Mouse (Mus musculus) embryonic stem cell, embryonic (primary cell): ENCODE measurements at regions not wholly inside any gene's neighbourhood (a gene's known extent, or its start where the extent isn't known, plus 50 kb on each side); places are given as distances from the start of the nearest gene placed in this dataset.

Experiments used
- CTCF ChIA-PET, 4 experiments: fragments of 300-600 bp in 2 of 4; fragments of 350-600 bp in 2 of 4; sonication (Branson Sonifier 250); formaldehyde crosslinking; loops; one replicate each; lab custom pipeline; 2022; ENCODE audit warnings: inconsistent platforms in 2 of 4; lab: Charles Lee
- POLR2A ChIA-PET, 4 experiments: fragments of 300-600 bp in 2 of 4; fragments of 350-600 bp in 2 of 4; sonication (Branson Sonifier 250); formaldehyde crosslinking; loops; one replicate each; lab custom pipeline; 2022; ENCODE audit warnings: antibody characterized with exemption in 4 of 4, inconsistent platforms in 1 of 4; lab: Charles Lee

GRCm38 (mm10) chr10:8136662-8137061 lies 180.6 kb upstream of the Tab2 start:
- POLR2A ChIA-PET: interaction anchor here in 1 of 4 experiments (0.9 kb wide), 1 partner anchor 22 kb away, joined by 4 read pairs; no protein-coding TSS in a partner anchor
- CTCF ChIA-PET: no interaction called here

GRCm38 (mm10) chr10:8135272-8135671 lies 179.2 kb upstream of the Tab2 start:
- CTCF ChIA-PET: no interaction called here
- POLR2A ChIA-PET: no interaction called here

- ChIA-PET CTCF (no interaction called here), POLR2A (interaction anchor here in 1 of 4 experiments (0.6 to 1.0 kb wide), 2 partner anchors 20 to 184 kb away, joined by 3 to 4 read pairs; no protein-coding TSS in a partner anchor)
Measured at GRCm38 (mm10) chr10:8134398-8134797, 178.4 kb upstream of the Tab2 start.

GRCm38 (mm10) chr10:8133451-8133952 lies 177.5 kb upstream of the Tab2 start:
- ChIA-PET POLR2A (interaction anchor here in 3 of 4 experiments (0.6 to 1.7 kb wide), 6 partner anchors 12 to 108 kb away, joined by 3 to 5 read pairs (median 3); no protein-coding TSS in a partner anchor), CTCF (interaction anchor here in 1 of 4 experiments (0.5 kb wide), 1 partner anchor 319 kb away, joined by 3 read pairs; no protein-coding TSS in a partner anchor)

- ChIA-PET CTCF (no interaction called here), POLR2A (interaction anchor here (0.6 to 1.7 kb wide), 6 partner anchors 11 to 350 kb away, joined by 3 to 5 read pairs (median 3); no protein-coding TSS in a partner anchor)
Measured at GRCm38 (mm10) chr10:8132795-8133194, 176.8 kb upstream of the Tab2 start.

GRCm38 (mm10) chr10:8130472-8131241 lies 174.6 kb upstream of the Tab2 start:
- CTCF ChIA-PET: interaction anchor here in 1 of 4 experiments (0.5 kb wide), 1 partner anchor 41 kb away, joined by 3 read pairs; no protein-coding TSS in a partner anchor
- POLR2A ChIA-PET: interaction anchor here in 1 of 4 experiments (1.3 kb wide), 1 partner anchor 11 kb away, joined by 3 read pairs; no protein-coding TSS in a partner anchor

- CTCF ChIA-PET: no interaction called here
- POLR2A ChIA-PET: interaction anchor here in 1 of 4 experiments (1.3 kb wide), 1 partner anchor 12 kb away, joined by 3 read pairs; no protein-coding TSS in a partner anchor
Measured at GRCm38 (mm10) chr10:8130057-8130456, 174.0 kb upstream of the Tab2 start.

GRCm38 (mm10) chr10:8124124-8124523 lies 168.1 kb upstream of the Tab2 start:
- ChIA-PET CTCF (no interaction called here), POLR2A (no interaction called here)

- ChIA-PET POLR2A (interaction anchor here in 1 of 4 experiments (1.3 kb wide), 1 partner anchor 11 kb away, joined by 3 read pairs; no protein-coding TSS in a partner anchor), CTCF (no interaction called here)
Measured at GRCm38 (mm10) chr10:8121895-8122294, 165.9 kb upstream of the Tab2 start.

GRCm38 (mm10) chr10:8116821-8117220 lies 160.8 kb upstream of the Tab2 start:
- ChIA-PET POLR2A (interaction anchor here in 1 of 4 experiments (0.6 kb wide), 2 partner anchors 160 to 191 kb away, joined by 3 to 4 read pairs; no protein-coding TSS in a partner anchor), CTCF (no interaction called here)

- POLR2A ChIA-PET: interaction anchor here (0.5 to 1.7 kb wide), 16 partner anchors 12 to 1257 kb away, joined by 3 to 5 read pairs (median 3); no protein-coding TSS in a partner anchor
- CTCF ChIA-PET: interaction anchor here in 1 of 4 experiments (2.0 kb wide), 1 partner anchor 81 kb away, joined by 8 read pairs; no protein-coding TSS in a partner anchor
Measured at GRCm38 (mm10) chr10:8114932-8115331, 158.9 kb upstream of the Tab2 start.

- ChIA-PET POLR2A (interaction anchor here (0.5 to 1.7 kb wide), 17 partner anchors 11 to 1257 kb away, joined by 3 to 5 read pairs (median 3); no protein-coding TSS in a partner anchor), CTCF (interaction anchor here in 2 of 4 experiments (0.6 to 2.0 kb wide), 2 partner anchors 82 kb away, joined by 3 to 8 read pairs; no protein-coding TSS in a partner anchor)
Measured at GRCm38 (mm10) chr10:8114530-8114929, 158.5 kb upstream of the Tab2 start.

- ChIA-PET POLR2A (interaction anchor here in 1 of 4 experiments (1.0 kb wide), 1 partner anchor 14 kb away, joined by 3 read pairs; no protein-coding TSS in a partner anchor), CTCF (no interaction called here)
Measured at GRCm38 (mm10) chr10:8100489-8100888, 144.5 kb upstream of the Tab2 start.

- CTCF ChIA-PET: interaction anchor here in 2 of 4 experiments (0.6 to 0.7 kb wide), 2 partner anchors 145 to 154 kb away, joined by 3 to 4 read pairs; no protein-coding TSS in a partner anchor
- POLR2A ChIA-PET: interaction anchor here in 3 of 4 experiments (0.8 to 1.2 kb wide), 3 partner anchors 18 to 20 kb away, joined by 3 to 4 read pairs (median 3); no protein-coding TSS in a partner anchor
Measured at GRCm38 (mm10) chr10:8095924-8096323, 139.9 kb upstream of the Tab2 start.

- POLR2A ChIA-PET: interaction anchor here in 2 of 4 experiments (0.6 to 1.2 kb wide), 3 partner anchors 11 to 19 kb away, joined by 3 to 4 read pairs (median 3); no protein-coding TSS in a partner anchor
- CTCF ChIA-PET: interaction anchor here in 1 of 4 experiments (0.6 kb wide), 1 partner anchor 232 kb away, joined by 3 read pairs; no protein-coding TSS in a partner anchor
Measured at GRCm38 (mm10) chr10:8095206-8095605, 139.2 kb upstream of the Tab2 start.

GRCm38 (mm10) chr10:8091871-8092552 lies 136.0 kb upstream of the Tab2 start:
- POLR2A ChIA-PET: interaction anchor here in 3 of 4 experiments (0.6 to 1.4 kb wide), 3 partner anchors 13 to 98 kb away, joined by 3 read pairs; no protein-coding TSS in a partner anchor
- CTCF ChIA-PET: interaction anchor here in 1 of 4 experiments (1.6 kb wide), 1 partner anchor 104 kb away, joined by 4 read pairs; no protein-coding TSS in a partner anchor

GRCm38 (mm10) chr10:8089296-8089695 lies 133.3 kb upstream of the Tab2 start:
- ChIA-PET CTCF (no interaction called here), POLR2A (interaction anchor here in 1 of 4 experiments (1.8 kb wide), 1 partner anchor 10 kb away, joined by 6 read pairs; no protein-coding TSS in a partner anchor)

GRCm38 (mm10) chr10:8088737-8089136 lies 132.7 kb upstream of the Tab2 start:
- POLR2A ChIA-PET: interaction anchor here in 1 of 4 experiments (1.8 kb wide), 1 partner anchor 9 kb away, joined by 6 read pairs; no protein-coding TSS in a partner anchor

More at GRCm38 (mm10) chr10:8088737-8089136, 132.7 kb upstream of the Tab2 start:
- CTCF ChIA-PET: no interaction called here
